Mouse (Mus musculus) limb, embryonic 11.5 days (tissue): Measurements from ENCODE around the gene Heatr5a. TPM values are rescaled to one million over a fixed set of nuclear protein-coding genes. Genes with fewer than 3 reads are reported as not detected.

Experiments
- ATAC-seq: fragments of 200-750 bp; cut with Nextera tagmentation; 2 replicates; pipeline ENCODE4 v1.8.0; 2017; ENCODE audit warnings: low read depth; ENCODE audit not compliant: insufficient number of reproducible peaks, low FRiP score, low TSS enrichment
- DNase-seq: peaks from one replicate; pipeline ENCODE4 v3.0.0-alpha.2; 2015; ENCODE audit warnings: low spot score
- H3K27ac ChIP-seq: fragments of 300-500 bp; sonication (generic); replicated peaks from 2 replicates; pipeline ENCODE4 v1.5.1; 2014; ENCODE audit warnings: low read depth, mild to moderate bottlenecking, low read length
- H3K27me3 ChIP-seq: fragments of 300-500 bp; sonication (generic); 2 replicates; pipeline ENCODE4 v1.6.1; 2014; ENCODE audit warnings: mild to moderate bottlenecking, low read length, mixed read lengths; ENCODE audit not compliant: control insufficient read depth, insufficient read depth
- H3K36me3 ChIP-seq: fragments of 300-500 bp; sonication (generic); 2 replicates; pipeline ENCODE4 v1.6.1; 2014; ENCODE audit warnings: mild to moderate bottlenecking, low read length, moderate library complexity, mixed read lengths; ENCODE audit not compliant: control insufficient read depth, insufficient read depth
- H3K4me1 ChIP-seq: fragments of 300-500 bp; sonication (generic); 2 replicates; pipeline ENCODE4 v1.6.1; 2014; ENCODE audit warnings: low read length, mixed read lengths; ENCODE audit not compliant: control insufficient read depth, insufficient read depth
- H3K4me2 ChIP-seq: fragments of 300-500 bp; sonication (generic); 2 replicates; pipeline ENCODE4 v1.6.1; 2014; ENCODE audit warnings: low read depth, mild to moderate bottlenecking, moderate library complexity; ENCODE audit not compliant: severe bottlenecking
- H3K4me3 ChIP-seq: fragments of 300-500 bp; sonication (generic); 2 replicates; pipeline ENCODE4 v1.5.1; 2014; ENCODE audit warnings: low read depth, low read length
- H3K9ac ChIP-seq: fragments of 300-500 bp; sonication (generic); 2 replicates; pipeline ENCODE4 v1.6.1; 2014; ENCODE audit warnings: mild to moderate bottlenecking, low read length
- H3K9me3 ChIP-seq: fragments of 300-500 bp; sonication (generic); 2 replicates; pipeline ENCODE4 v1.6.1; 2016; ENCODE audit warnings: low read length; ENCODE audit not compliant: control insufficient read depth
- WGBS: fragments of 180-500 bp; shearing (Covaris S2); extraction: QIAGEN DNeasy Blood & Tissue Kit; methylation state at CpG from one replicate; pipeline ENCODE4 v1.1.7; 2014; 5-methylcytosine and 5-hydroxymethylcytosine counted together
- polyA plus RNA-seq: library from polyadenylated mRNA; unstranded; fragments of >200 nt; fragmentation: Nextera tagmentation; extraction: Ambion mirVana; gene quantifications from 2 replicates; pipeline ENCODE4 v1.2.1, GENCODE M21; 2014

Heatr5a gene
- polyA plus RNA-seq, 1 experiment from 2014 or later = 10.6 TPM

DNA sequence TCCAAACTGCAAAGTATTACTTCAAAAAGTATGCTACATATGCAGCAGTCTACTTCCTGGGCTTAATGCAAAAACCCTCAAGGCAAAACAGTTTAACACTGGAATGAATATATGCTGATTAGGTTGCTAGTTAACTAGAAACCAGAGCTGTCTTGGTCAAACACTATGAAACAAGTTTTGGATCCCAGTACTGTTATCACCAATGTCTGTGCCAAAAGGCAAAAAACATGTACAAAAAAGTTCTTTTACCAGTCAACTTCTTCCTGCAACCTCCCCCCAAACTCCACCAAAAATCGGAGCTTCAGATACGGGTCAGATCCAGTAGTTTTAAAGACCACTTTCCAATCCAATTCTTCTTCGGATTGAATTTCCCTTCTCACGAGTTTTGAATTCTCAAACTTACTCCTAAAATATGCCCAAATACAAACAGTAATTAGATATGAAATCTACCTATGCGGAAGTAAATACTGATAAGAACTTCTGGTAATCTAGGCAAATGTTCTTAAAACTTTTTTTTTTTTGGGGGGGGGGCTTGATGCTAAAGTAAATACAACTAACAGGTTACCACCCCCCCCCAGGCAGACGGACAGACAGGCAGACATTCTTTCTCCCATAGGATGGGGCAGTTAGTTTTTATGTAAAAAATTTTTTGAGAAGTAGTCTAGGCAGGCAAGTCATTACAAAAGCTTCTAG is 143.0 kb downstream of the Heatr5a start:
- peak overlapping the region; percentile 48 for H3K4me2 ChIP-seq
- H3K4me3 ChIP-seq = peak overlapping the region; percentile 72
- H3K9me3 ChIP-seq = no peaks in the 10 kb centered on the region
- WGBS = 30% methylated on average over 6 of the region's 6 CpGs
- DNase-seq (no peak), ATAC-seq (no peak)
- peaks cover 6% of the 10 kb centered on the region for H3K4me1 ChIP-seq
- H3K36me3 ChIP-seq = peaks cover 5% of the 10 kb centered on the region; the same call in 1 of the 2 replicates
- peak overlapping the region; percentile 99 for H3K9ac ChIP-seq
- H3K27me3 ChIP-seq = no peaks in the 10 kb centered on the region
- H3K27ac ChIP-seq = no peak overlapping the region; the same call in 1 of the 2 replicates

Other genes with a start within 250 kb of the Heatr5a start
- gene Hectd1, start 141.8 kb downstream of the Heatr5a start, polyA plus RNA-seq = 40.0 and 43.1 TPM in 2 replicates
- 22.7 and 23.9 TPM in 2 replicates for gene Dtd2, start 35.2 kb upstream of the Heatr5a start, polyA plus RNA-seq
- gene Gpr33, start 56.7 kb upstream of the Heatr5a start, polyA plus RNA-seq = not detected in 2 replicates
- 16.5 and 17.8 TPM in 2 replicates for gene Nubpl, start 126.4 kb upstream of the Heatr5a start, polyA plus RNA-seq